In the genomic region with DNA sequence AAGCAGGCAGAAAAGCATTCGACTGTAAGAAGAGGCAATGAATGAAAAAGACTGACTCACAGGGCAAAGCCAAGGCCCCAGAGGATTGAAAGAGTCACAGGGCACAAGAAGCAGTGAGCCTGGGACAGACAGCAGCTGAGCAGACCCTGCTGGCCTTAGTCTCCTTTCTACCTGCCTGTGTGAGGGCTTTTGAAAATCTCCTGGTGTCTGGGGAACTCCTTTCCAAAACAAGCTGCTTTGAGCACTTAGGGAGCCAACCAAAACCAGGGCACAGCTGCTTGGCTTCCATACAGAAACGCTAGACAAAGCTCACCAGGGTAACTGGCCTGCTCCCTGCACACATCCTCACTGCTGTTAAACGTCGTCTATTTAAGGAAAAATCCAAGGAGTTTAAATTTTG, we compare ENCODE assay signal across 9 mouse cellular contexts.
A peak's percentile ranks its signal among the peaks of the same experiment; 100 is the strongest.
DNase-seq lines count a peak whose midpoint lies in the region; ATAC-seq and TF ChIP-seq lines count a peak whose summit lies in the region.
"Had no signal": no experiment of that assay in that cellular context is flagged by ENCODE, and none has a peak within 500 bp of the region (broad histone marks: within the 10 kb centered on the region; RNA-seq: fewer than 3 reads in every experiment).

No protein-coding gene starts in this region.

- H3K79me2 ChIP-seq in heart, adult 2 months (replicated peaks; ENCODE audit: control insufficient read depth, insufficient read depth, low read length), result no peaks in the 10 kb centered on the region

- H3K36me3 ChIP-seq in forebrain, embryonic 13.5 days (ENCODE audit: poor library complexity, severe bottlenecking), result 0 out of 2 replicates have a peak, but pooled peaks cover 4% of the 10 kb centered on the region
- H3K36me3 ChIP-seq in limb, embryonic 14.5 days (ENCODE audit: control insufficient read depth, insufficient read depth, low read length), result no peaks in the 10 kb centered on the region
- no peaks in the 10 kb centered on the region for H3K36me3 ChIP-seq in heart, adult 2 months (ENCODE audit: control insufficient read depth, insufficient read depth, low read length)
- H3K36me3 ChIP-seq in lung, postnatal 0 days (ENCODE audit: insufficient read depth, low read length), result no peaks in the 10 kb centered on the region

- no peak for TF ChIP-seq POLR2A in limb, embryonic 14.5 days (IDR thresholded peaks at IDR 0.05; ENCODE audit: borderline replicate concordance, extremely low read depth, insufficient read depth, insufficient read length)
- no peak for TF ChIP-seq POLR2A in heart, adult 2 months (IDR thresholded peaks at IDR 0.05; ENCODE audit: insufficient read depth, low read depth, low read length)

- DNase-seq in MN1 (ENCODE audit: low spot score) (peak; percentile 44), NIH3T3 (ENCODE audit: low read depth) (peak; percentile 28)
- DNase-seq in limb, embryonic 14.5 days (ENCODE audit: low spot score), result peak; percentile 58
- DNase-seq in heart, adult 2 months, result no peak
- no peak for DNase-seq in lung, postnatal 0 days (ENCODE audit: low spot score)
- DNase-seq in T-cell, adult 2 months (ENCODE audit: low spot score), result no peak
- DNase-seq in gastrocnemius, adult 8-10 months (ENCODE audit: low spot score in 2 of 2), result no peak
- DNase-seq: thymus, adult 2 months had no signal

- no peak overlapping the region for H3K4me3 ChIP-seq in forebrain, embryonic 13.5 days
- no peak overlapping the region for H3K4me3 ChIP-seq in limb, embryonic 14.5 days (replicated peaks; ENCODE audit: low read length)
- H3K4me3 ChIP-seq in heart, adult 2 months, result no peak overlapping the region
- no peak overlapping the region for H3K4me3 ChIP-seq in lung, postnatal 0 days (ENCODE audit: low read depth, low read length)

- no peak overlapping the region for H3K4me2 ChIP-seq in forebrain, embryonic 13.5 days
- no peak overlapping the region for H3K4me2 ChIP-seq in limb, embryonic 14.5 days (replicated peaks; ENCODE audit: low read depth, low read length, severe bottlenecking)
- H3K4me2 ChIP-seq in lung, postnatal 0 days (replicated peaks; ENCODE audit: low read depth, low read length), result no peak overlapping the region

- H3K9ac ChIP-seq in forebrain, embryonic 13.5 days, result no peak overlapping the region
- H3K9ac ChIP-seq in limb, embryonic 14.5 days (ENCODE audit: low read depth, low read length, severe bottlenecking), result no peak overlapping the region
- no peak overlapping the region for H3K9ac ChIP-seq in heart, adult 2 months (ENCODE audit: low read depth, low read length)
- no peak overlapping the region for H3K9ac ChIP-seq in lung, postnatal 0 days (replicated peaks; ENCODE audit: low read depth)

- no peak for TF ChIP-seq EP300 in heart, adult 2 months (IDR thresholded peaks at IDR 0.05; ENCODE audit: insufficient read depth, low read depth, low read length)
- TF ChIP-seq EP300 in lung, postnatal 0 days (IDR thresholded peaks at IDR 0.05), result no peak

- intact Hi-C loops in heart, adult 2 months (cut with DNase I), result no loop called here

- no peak for TF ChIP-seq CTCF in heart, adult 2 months (IDR thresholded peaks at IDR 0.05)
- no peak for TF ChIP-seq CTCF in lung, postnatal 0 days (IDR thresholded peaks at IDR 0.05)

- no peaks in the 10 kb centered on the region for H3K27me3 ChIP-seq in forebrain, embryonic 13.5 days
- H3K27me3 ChIP-seq in limb, embryonic 14.5 days (ENCODE audit: control insufficient read depth, insufficient read depth, low read length), result no peaks in the 10 kb centered on the region
- H3K27me3 ChIP-seq in heart, adult 2 months (ENCODE audit: control insufficient read depth, insufficient read depth, low read length), result no peaks in the 10 kb centered on the region
- H3K27me3 ChIP-seq in lung, postnatal 0 days (replicated peaks; ENCODE audit: insufficient read depth, low read length), result no peaks in the 10 kb centered on the region

- H3K4me1 ChIP-seq in forebrain, embryonic 13.5 days, result peaks cover 28% of the 10 kb centered on the region
- H3K4me1 ChIP-seq in limb, embryonic 14.5 days (ENCODE audit: control insufficient read depth, insufficient read depth, low read length), result peaks cover 29% of the 10 kb centered on the region
- no peaks in the 10 kb centered on the region for H3K4me1 ChIP-seq in heart, adult 2 months (ENCODE audit: control insufficient read depth, insufficient read depth, low read length)
- no peaks in the 10 kb centered on the region for H3K4me1 ChIP-seq in lung, postnatal 0 days (ENCODE audit: insufficient read depth, low read depth, low read length)

- 32% methylated on average over 4 of the region's 4 CpGs for WGBS in forebrain, embryonic 13.5 days
- 17% methylated on average over 4 of the region's 4 CpGs for WGBS in limb, embryonic 14.5 days
- WGBS in heart, adult 2 months, result 48% methylated on average over 4 of the region's 4 CpGs
- WGBS in lung, postnatal 0 days, result 70% methylated on average over 4 of the region's 4 CpGs

- peak; percentile 31; the same call in 1 of the 2 replicates for ATAC-seq in forebrain, embryonic 13.5 days
- no peak for ATAC-seq in limb, embryonic 14.5 days (ENCODE audit: low FRiP score, low read depth)
- ATAC-seq in lung, postnatal 0 days, result no peak

- H3K27ac ChIP-seq in forebrain, embryonic 13.5 days, result peak overlapping the region; percentile 57
- H3K27ac ChIP-seq in limb, embryonic 14.5 days (replicated peaks; ENCODE audit: low read depth, low read length), result peak overlapping the region; percentile 70
- no peak overlapping the region for H3K27ac ChIP-seq in heart, adult 2 months
- H3K27ac ChIP-seq in lung, postnatal 0 days (ENCODE audit: low read length), result no peak overlapping the region

- no peaks in the 10 kb centered on the region for H3K9me3 ChIP-seq in forebrain, embryonic 13.5 days (replicated peaks)
- H3K9me3 ChIP-seq in limb, embryonic 14.5 days (ENCODE audit: control insufficient read depth, low read length), result no peaks in the 10 kb centered on the region
- H3K9me3 ChIP-seq in lung, postnatal 0 days (ENCODE audit: low read length), result no peaks in the 10 kb centered on the region

Comparison
In these comparisons a context has a peak if more than half of its experiments do, and no peak if none do; other contexts are left out.
1. DNase-seq: peak in MN1 (single experiment), NIH3T3 (single experiment) and limb, embryonic 14.5 days (single experiment); none in heart, adult 2 months (0 of 2), lung, postnatal 0 days (single experiment), T-cell, adult 2 months (single experiment) and gastrocnemius, adult 8-10 months (0 of 2).
2. H3K27ac ChIP-seq: peak in forebrain, embryonic 13.5 days (single experiment) and limb, embryonic 14.5 days (single experiment); none in heart, adult 2 months (single experiment) and lung, postnatal 0 days (single experiment).